Comparison of ENCODE assay signal across 20 mouse cellular contexts in the genomic region with DNA sequence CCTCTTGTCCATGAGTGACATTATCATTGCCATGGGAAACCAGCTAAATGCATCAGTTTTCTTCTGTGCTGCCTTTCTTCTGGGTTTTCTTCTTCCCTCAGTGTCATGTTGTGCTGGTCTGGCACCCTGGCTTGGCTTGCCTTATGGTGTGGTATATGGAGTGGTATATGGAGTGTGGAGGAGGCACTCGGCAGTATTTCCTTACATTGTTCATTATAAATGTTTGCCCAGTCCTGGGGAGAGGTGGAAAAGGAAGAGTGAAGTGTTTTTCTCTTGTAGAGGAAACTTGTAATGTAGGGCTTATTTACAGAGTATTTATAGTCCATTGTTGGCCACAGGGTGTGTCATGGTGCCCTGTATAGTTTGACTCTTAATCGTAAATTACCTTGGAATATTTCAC.
"Had no signal": no experiment of that assay in that cellular context is flagged by ENCODE, and none has a peak within 500 bp of the region (broad histone marks: within the 10 kb centered on the region; RNA-seq: fewer than 3 reads in every experiment).

No protein-coding gene starts in this region.

- H3K4me2 ChIP-seq: liver, embryonic 12.5 days; midbrain, embryonic 12.5 days; neural tube, embryonic 13.5 days; neural tube, embryonic 15.5 days had no signal

- DNase-seq: lung, adult 18-20 months; lung, postnatal 10 days; lung, postnatal 4 days; midbrain, embryonic 14.5 days; retina, postnatal 1 day; right cerebral cortex, adult 18-20 months; right cerebral cortex, postnatal 25 days; right cerebral cortex, postnatal 4 days; spleen, adult 18-20 months; thymus, adult 2 months; thymus, postnatal 25 days; thymus, postnatal 4 days had no signal

- H3K4me3 ChIP-seq: liver, embryonic 12.5 days; midbrain, embryonic 10.5 days; midbrain, embryonic 12.5 days; myocyte; neural tube, embryonic 13.5 days; neural tube, embryonic 15.5 days had no signal

- H3K27me3 ChIP-seq: liver, embryonic 12.5 days; neural tube, embryonic 13.5 days; neural tube, embryonic 15.5 days had no signal

- H3K9me3 ChIP-seq: liver, embryonic 12.5 days; midbrain, embryonic 10.5 days; midbrain, embryonic 12.5 days; neural tube, embryonic 13.5 days; neural tube, embryonic 15.5 days had no signal

- H3K27ac ChIP-seq: liver, embryonic 12.5 days; liver, embryonic 14.5 days; midbrain, embryonic 10.5 days; midbrain, embryonic 12.5 days; neural tube, embryonic 13.5 days; neural tube, embryonic 15.5 days had no signal

- H3K4me1 ChIP-seq: liver, embryonic 12.5 days; neural tube, embryonic 13.5 days; neural tube, embryonic 15.5 days had no signal

- H3K9ac ChIP-seq: liver, embryonic 12.5 days; liver, embryonic 14.5 days; midbrain, embryonic 12.5 days; neural tube, embryonic 13.5 days; neural tube, embryonic 15.5 days had no signal

- ATAC-seq: liver, embryonic 12.5 days; midbrain, embryonic 16.5 days had no signal

- H3K36me3 ChIP-seq: liver, embryonic 12.5 days; midbrain, embryonic 10.5 days; midbrain, embryonic 12.5 days; neural tube, embryonic 15.5 days had no signal
